Mouse (Mus musculus) gastrocnemius, adult 2 months (tissue): Measurements from ENCODE around the gene Mrap. TPM values are rescaled to one million over a fixed set of nuclear protein-coding genes. Genes with fewer than 3 reads are reported as not detected.

Experiments
- DNase-seq: peaks from one replicate; pipeline ENCODE4 v3.0.0; 2022
- H3K27ac ChIP-seq: fragments of 200-600 bp; 2 replicates; pipeline ENCODE4 v1.8.1; 2022; ENCODE audit warnings: mild to moderate bottlenecking
- H3K4me3 ChIP-seq: fragments of 200-600 bp; 2 replicates; pipeline ENCODE4 v1.8.1; 2022; ENCODE audit warnings: mild to moderate bottlenecking, moderate library complexity
- CTCF ChIP-seq: fragments of 200-600 bp; IDR thresholded peaks from 2 replicates; pipeline ENCODE4 v1.8.1; 2022; ENCODE audit warnings: antibody characterized with exemption, mild to moderate bottlenecking, moderate library complexity
- intact Hi-C: fragments of 180-260 bp; cut with DNase I; formaldehyde crosslinking; loops from one replicate; pipeline ENCODE4 v1.15.1; 2025
- total RNA-seq, 2 experiments: library from RNA; stranded (reverse); gene quantifications; 2 replicates each; pipeline ENCODE4 v1.2.3; 2021

The Mrap gene
- total RNA-seq, 2 experiments from 2014 or later: 0.84 TPM; not detected in 1

DNA sequence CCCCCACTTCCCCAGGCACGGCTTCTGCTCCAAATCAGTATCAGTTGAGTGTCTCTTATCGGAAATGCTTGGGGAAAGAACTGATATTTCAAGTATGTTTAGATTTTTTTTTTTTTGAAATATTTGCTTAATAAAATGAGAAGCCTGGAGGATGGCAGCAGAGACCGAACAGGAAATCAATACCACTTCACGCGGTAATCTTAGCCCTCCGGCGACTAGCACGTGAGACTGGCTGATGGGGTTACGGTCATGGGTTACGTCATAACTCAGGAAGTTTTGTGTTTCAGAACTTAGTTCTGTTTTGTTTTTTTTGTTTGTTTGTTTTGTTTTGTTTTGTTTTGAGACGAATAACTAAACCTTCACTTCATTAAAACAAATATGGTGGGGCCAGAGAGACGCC is 27.7 kb upstream of the Mrap start:
- intact Hi-C loops: no loop called here
- Histone ChIP-seq H3K4me3 (peak overlapping the region; percentile 30; the same call in 1 of the 2 replicates), H3K27ac (no peak overlapping the region)
- no peak for TF ChIP-seq CTCF
- DNase-seq: no peak

DNA sequence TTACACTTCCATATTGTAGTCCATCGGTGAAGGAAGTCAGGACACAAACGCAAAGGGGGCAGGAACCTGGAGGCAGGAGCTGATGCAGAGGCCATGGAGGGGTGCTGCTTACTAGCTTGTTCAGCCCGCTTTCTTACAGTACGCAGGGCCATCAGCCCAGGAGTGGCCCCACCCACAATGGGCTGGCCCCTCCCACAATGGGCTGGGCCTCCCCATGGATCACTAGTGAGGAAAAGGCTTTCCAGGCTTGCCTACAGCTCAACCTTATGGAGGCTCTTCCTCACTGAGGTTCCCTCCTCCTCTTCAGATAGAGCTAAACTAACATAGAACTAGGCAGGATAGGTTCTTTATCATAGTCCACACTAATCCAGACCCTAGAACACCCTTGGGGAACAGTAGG is 14.0 kb upstream of the Mrap start:
- TF ChIP-seq CTCF: no peak
- no peak overlapping the region for H3K27ac ChIP-seq
- no peak overlapping the region for H3K4me3 ChIP-seq
- intact Hi-C loops: no loop called here
- no peak for DNase-seq

DNA sequence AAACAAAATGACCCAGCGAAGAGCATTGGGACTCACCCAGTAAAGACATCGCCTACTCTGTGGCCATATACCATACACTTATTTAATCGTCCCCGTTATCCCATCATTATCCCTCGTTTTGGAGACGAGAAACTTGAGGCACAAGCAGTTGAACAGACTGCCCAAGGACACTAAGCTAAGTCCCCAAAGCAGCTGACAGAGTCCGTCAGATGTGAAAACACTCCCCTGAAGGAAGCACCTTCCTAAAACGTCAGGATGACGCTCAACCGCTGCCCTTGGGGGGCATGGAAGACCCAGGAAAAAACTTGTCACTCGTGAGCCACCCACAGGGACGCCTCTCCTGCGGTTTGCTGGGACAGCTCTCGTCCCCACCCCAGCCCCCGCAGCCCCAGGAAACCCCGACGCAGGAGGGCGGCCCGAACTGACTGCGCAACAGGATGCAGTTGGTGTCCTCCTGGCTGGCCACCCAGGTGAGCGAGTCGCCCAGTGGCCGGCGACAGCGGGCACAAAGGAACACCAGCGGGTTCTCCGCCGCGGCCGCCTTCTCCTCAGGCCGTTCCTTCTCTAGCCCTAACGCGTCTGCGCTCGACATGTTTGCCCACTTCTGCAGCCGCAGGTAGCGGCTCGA is 11.3 kb upstream of the Mrap start:
- TF ChIP-seq CTCF: no peak
- no peak for DNase-seq
- Histone ChIP-seq H3K27ac (peak overlapping the region; percentile 92), H3K4me3 (peak overlapping the region; percentile 90)
- intact Hi-C loops: no loop called here

DNA sequence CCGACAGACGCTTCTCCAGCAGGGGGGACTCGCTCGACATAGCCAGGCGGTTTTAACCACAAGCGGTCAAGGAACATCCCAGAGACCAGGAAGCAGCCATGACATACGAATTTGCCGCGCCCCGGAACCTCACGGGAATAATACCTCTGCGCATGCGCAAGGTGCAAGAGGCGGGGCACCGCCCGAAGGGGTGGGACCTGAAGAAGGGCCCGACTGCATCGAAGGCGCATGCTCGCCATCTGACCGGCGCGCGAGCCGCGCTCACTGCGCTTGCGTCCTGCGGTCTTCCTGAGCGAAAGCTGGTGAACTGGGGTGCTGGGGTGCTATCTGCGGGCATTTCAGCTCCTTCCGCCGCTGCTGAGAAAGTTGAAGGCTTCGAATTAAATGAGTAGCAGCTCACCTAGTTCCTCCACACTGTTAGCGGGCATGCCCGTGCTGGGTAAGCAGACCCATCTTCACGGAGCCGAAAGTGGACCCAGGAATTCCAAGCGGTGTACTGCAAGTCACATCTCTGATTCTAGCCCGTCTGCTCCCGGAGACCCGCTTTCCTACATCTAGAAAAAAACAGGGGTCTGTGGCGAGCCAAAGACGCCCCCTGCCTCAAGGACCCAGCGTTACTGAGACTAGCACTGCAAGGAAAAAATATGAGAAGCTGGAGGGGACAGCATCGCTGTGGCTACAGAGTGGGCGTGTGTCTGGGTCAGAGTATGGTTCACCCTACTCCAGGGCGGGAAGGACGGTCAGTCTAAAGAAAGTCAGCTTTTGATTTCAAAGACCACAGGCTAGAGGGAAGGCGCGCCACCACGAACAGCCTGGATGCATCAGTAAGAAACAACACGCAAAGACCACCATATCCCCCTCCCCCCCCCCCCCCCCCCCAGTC is 10.5 kb upstream of the Mrap start, which contains the start of gene Mis18a:
Gene Mis18a (minus strand): TSS at position 172 of the 883 bp plus-strand sequence.
- TF ChIP-seq CTCF: no peak
- Histone ChIP-seq H3K27ac (peak within 1 kb of the TSS; percentile 92), H3K4me3 (peak within 1 kb of the TSS; percentile 90)
- DNase-seq: peak; percentile 96
- intact Hi-C loops: no loop called here

DNA sequence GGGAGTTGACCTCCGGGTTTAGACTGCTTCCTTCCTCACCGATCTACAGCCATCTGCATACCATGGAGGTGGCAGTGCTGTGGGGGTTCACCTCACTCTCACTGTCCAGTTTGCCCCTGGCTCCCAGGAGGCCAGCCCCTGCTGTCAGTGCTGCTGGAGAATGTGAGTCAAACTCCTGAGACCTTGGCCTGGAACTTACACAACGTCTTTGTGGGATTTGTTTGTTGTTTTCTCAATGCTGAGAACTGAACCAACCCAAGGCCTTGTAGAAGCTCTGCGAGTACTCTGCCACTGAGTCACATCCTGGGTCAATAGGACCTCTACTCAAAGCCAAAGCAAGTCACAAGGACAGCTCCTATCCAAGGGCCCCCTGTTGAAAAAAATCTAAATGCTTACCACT is 2.4 kb upstream of the Mrap start:
- Histone ChIP-seq H3K27ac (no peak overlapping the region), H3K4me3 (no peak overlapping the region)
- no peak for TF ChIP-seq CTCF
- DNase-seq: no peak
- intact Hi-C loops: no loop called here

DNA sequence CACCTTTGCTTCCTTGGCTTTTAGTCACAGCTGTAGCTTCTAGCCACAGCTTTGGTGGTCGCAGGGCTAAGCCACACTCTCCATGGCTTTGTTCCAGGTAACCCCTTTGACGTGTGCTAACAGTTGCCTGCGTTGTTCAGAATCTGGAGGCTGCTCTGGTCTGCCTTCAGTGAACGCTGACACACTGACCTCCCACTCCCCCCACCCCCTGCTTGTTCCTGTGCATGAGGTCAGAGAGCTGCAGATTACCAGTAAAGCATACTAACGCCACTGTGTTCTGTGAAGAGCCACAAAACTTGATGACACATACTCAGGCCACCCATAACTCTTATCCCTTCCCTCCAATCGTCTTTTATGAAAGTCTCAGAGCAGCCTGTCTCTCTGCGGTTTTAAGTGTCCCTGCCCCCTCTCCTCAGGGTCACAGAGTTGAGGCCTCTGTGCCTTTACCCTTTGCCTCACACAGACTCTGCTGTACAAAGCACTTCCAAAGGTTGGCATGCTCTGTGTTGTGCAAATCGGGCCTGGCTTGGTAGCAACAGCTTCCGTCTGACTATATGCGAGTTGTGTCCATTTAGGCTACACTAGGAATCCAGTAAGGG is 1.2 kb upstream of the Mrap start:
- Histone ChIP-seq H3K27ac (no peak overlapping the region), H3K4me3 (no peak overlapping the region)
- no peak for TF ChIP-seq CTCF
- intact Hi-C loops: no loop called here
- no peak for DNase-seq

DNA sequence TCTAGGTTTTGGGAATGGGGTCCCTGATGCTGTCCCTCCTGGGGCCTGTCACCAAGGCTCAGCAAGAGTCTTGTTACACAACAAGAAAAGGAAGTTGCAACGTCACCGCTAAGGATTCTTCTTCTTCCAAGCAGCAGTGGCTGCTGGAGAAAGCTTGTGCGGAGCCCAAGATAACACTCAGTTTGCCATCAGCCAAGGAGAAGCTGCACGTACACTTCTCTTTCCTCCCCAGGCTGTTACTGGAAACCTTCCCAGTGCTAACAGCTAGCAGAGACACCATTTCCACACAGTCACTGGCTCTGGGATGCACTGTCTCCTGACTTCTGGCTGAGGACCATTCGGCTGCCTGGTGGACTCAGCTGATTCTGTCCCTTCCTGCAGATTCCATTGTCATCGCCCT is 9.1 kb downstream of the Mrap start:
- H3K27ac ChIP-seq: no peak overlapping the region
- no peak for TF ChIP-seq CTCF
- H3K4me3 ChIP-seq: no peak overlapping the region
- no peak for DNase-seq
- intact Hi-C loops: no loop called here

DNA sequence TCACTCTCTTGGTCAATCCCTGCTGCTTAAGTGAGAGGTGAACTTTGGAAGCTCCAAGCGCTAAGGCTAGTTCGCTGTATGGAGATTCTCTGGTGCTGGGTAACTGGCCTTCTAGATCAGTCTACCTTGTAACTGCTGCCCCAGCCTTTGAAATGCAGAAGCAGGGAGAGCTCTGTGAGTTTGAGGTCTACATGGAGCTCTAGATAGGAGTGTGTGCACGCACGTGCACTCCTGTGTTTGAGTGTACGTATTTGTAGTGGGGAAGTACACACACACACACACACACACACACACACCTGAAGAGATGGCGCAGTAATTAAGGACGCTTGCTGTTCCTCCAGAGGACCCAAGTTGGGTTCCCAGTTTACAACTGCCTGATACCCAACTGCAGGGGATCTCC is 10.2 kb downstream of the Mrap start:
- no peak overlapping the region for H3K4me3 ChIP-seq
- H3K27ac ChIP-seq: no peak overlapping the region
- TF ChIP-seq CTCF: no peak
- intact Hi-C loops: no loop called here
- DNase-seq: no peak

DNA sequence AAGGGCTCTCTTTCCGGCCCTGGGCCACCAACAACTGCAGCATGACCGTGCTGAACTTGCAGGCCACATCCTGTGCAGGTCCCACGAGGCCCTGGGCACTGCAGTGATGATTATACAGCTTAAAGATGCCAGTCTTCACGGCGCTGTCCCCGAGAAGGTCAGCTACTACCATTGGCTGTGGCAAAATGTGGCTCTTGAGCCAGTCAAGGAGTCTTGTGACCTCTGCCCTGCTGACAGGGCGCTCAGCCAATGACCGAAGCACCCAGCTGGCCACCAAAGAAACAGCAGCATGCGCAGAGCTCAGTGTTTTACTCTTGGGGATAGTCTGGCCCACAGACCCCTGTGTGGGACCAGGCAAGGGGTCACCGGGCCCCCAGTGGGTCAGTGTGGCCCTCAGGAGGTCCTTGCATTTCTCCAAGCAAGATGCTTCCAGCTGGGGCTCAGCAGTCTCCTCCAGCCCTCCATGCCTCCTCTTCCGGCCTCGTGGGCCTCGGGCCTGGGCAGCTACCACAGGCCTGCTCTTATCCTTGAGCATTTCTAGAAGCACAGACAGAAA is 15.5 kb downstream of the Mrap start:
- H3K4me3 ChIP-seq: no peak overlapping the region
- intact Hi-C loops: no loop called here
- H3K27ac ChIP-seq: no peak overlapping the region
- TF ChIP-seq CTCF: no peak
- DNase-seq: no peak

DNA sequence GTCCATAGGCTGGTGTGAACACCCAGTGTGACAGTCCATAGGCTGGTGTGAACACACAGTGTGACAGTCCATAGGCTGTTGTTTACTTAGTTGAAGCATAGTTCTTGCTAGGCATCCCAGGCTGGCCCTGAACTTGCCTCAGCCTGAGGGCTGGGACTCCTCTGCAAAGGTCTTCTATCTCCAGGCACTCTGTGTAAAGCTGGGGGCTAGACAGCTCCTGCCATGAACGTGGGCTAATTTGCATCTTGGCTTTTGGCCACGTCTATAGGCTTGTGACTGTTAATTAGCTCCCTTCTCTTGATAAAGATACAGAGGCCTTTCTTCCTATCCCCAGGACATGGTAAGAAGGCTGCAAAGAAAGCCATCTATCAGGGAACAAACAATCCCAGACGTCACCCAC is 21.3 kb downstream of the Mrap start:
- no peak for TF ChIP-seq CTCF
- DNase-seq: no peak
- H3K27ac ChIP-seq: no peak overlapping the region
- no peak overlapping the region for H3K4me3 ChIP-seq
- intact Hi-C loops: no loop called here

DNA sequence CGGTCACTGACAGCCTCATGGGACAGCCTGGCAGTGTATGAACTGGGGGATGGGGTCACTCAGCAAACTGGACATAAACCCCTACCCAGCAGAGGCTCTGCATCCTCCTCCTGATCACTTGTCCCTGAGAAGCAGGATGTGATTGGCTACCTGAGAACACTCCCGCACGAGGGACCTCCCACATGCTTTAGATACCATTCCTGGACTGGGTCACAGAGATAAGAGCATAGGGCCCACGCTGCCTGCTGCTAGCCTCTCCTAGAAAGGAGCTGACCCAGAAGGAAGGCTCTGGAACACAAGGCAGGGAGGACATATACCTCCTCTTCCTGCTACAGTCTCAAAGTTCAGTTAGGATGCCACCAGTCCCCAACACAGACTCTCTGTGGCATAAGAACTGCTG is 22.5 kb downstream of the Mrap start:
- intact Hi-C loops: no loop called here

DNA sequence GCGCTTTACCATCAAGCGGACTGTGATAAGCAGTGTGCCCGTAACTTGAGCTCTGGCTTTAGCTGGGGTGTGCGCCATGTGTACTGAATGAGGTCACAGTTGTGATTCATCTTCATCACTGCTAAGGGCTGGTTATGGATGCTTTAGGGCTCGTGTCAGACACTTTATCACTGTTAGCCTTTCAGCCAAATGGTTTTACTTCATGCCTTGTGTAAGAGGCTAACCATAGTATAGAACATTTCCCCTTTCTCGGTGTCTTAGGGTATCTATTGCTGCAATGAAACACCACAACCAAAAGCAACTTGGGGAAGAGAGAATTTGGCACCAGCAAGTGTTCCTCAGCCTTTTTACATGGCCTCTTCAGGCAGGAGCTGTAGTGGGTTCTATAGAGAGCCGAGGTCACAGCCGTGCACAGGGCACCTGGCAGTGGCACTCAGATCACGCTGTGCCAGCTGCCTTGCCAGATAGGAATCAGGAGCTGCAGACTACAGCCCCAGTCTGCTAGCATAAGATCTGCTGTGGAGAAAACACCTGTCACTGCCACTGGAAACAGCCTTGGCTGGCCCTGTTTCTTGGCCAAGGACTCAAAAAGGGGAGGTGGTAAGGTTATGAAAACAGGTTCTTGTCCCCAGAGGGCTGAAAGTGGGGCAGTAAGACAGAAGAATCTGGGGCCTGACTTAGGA is 27.3 kb downstream of the Mrap start:
- Histone ChIP-seq H3K27ac (peak overlapping the region; percentile 79), H3K4me3 (no peak overlapping the region)
- DNase-seq: peak; percentile 76
- no peak for TF ChIP-seq CTCF
- intact Hi-C loops: no loop called here

More for the DNA sequence above, 22.5 kb downstream of the Mrap start:
- H3K27ac ChIP-seq: no peak overlapping the region
- no peak for TF ChIP-seq CTCF
- H3K4me3 ChIP-seq: no peak overlapping the region
- DNase-seq: no peak
